Mouse (Mus musculus) heart, postnatal 36 days (tissue): ENCODE data around the gene H2-DMb2. TPM values are rescaled to one million over a fixed set of nuclear protein-coding genes. Genes with fewer than 3 reads are reported as not detected.

Experiments used
- DNase-seq, 2 experiments: peaks; one replicate each; pipeline ENCODE4 v3.0.0; 2021 to 2022
- intact Hi-C: fragments of 180-260 bp; cut with DNase I; formaldehyde crosslinking; loops from one replicate; pipeline ENCODE4 v1.15.1; 2025
- total RNA-seq, 2 experiments: library from RNA; stranded (reverse); gene quantifications; 2 replicates each; pipeline ENCODE4 v1.2.3; 2021

The H2-DMb2 gene
- total RNA-seq, result 1 to 10 TPM; 1.3 to 1.7 TPM

DNA sequence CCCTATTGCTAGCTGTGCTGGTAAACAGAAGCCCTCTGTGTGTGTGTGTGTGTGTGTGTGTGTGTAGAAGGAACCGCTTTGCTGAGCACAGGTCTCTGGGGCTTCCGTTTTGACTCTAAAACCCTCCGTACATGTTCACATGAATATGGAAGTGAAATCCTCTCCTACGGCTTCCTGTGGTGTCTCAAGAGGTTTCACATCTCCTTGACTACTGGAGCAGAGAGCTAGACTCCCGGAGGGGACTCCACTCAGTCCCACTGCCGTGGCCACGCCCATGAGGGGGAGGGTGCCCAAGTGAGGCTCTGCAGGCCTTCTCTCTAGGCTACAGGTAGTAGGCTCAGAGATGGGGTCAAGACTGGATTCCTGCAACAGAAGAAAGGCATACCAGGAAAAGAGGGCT is at the start of gene H2-DMb2:
TSS of gene H2-DMb2 (plus strand) at position 275 of the 400 bp plus-strand sequence.
- intact Hi-C loops, result no loop called here
- peak; percentile 63 to 64 for DNase-seq

DNA sequence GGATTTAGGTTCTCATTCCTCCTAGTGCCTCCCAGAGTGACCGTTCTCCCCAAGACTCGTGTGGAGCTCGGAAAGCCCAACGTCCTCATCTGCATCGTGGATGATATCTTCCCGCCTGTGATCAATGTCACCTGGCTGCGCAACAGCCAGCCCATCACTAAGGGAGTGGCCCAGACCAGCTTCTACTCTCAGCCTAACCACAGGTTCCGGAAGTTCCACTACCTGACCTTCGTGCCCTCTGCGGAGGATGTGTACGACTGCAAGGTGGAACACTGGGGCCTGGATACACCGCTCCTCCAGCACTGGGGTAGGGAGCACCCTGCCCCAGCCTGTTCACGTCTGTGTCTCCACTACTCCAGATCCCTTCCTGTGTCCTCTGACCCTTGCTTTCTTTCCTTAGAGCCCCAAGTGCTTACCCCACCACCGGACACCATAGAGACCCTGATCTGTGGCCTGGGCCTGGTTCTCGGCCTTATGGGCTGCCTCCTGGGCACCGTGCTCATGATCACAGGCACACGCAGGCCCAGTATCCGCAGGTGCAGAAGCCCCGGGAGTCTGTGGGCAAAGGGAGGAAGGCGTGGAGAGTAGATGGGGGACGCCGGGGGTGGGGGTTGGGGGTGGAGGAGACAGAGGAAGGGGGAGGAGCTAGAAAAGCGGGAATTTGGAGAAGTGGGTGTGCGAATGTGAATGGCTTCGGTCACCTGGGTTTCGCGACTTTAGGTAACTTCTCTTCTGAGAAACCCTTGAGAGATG is 48.6 kb upstream of the H2-DMb2 start:
- DNase-seq, result no peak
- intact Hi-C loops, result no loop called here

DNA sequence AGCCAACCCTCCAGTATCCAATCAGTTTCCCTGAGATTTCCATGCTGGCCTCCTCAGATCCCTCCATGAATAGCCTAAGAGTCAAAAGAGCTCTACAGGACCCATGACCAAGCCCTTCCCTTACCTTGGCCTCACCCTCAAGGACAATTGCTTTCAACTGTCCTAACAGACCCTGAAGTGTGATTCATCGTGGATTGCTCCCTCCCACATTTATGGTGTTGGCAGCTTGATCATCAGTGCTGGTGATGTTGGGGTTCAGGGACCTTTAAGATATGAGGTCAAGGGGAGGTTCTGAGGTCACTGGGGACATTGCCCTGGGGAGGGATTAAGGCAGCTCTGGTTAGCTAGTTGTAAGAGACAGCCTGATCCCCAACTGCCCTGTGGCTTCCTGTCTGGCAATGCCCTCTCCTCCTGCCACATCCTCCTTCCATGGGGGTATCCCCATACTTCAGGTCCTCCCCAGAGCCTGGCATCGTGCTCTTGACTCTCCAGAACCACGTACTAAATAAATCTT is 46.6 kb upstream of the H2-DMb2 start:
- intact Hi-C loops, result no loop called here
- DNase-seq, result no peak

DNA sequence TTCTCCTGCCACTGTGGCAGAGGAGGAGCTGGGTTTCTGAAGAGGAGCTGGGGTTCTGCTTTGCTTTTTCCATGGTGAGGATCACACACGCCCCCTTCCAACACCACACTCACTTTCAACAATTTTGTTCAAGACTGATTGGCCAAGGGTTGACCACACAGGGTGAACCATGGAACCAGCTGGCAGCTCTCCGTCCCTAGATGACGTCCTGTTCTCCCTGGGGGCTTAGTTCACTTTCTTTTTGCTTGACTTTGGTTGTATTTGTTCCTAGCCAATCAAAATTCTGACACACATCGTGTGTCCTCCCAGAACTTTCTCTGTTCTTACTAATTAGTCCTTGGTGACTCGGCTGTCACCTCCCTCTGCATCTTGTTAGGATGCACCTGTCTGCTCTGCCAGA is 45.8 kb upstream of the H2-DMb2 start:
- DNase-seq, result no peak
- intact Hi-C loops, result no loop called here

DNA sequence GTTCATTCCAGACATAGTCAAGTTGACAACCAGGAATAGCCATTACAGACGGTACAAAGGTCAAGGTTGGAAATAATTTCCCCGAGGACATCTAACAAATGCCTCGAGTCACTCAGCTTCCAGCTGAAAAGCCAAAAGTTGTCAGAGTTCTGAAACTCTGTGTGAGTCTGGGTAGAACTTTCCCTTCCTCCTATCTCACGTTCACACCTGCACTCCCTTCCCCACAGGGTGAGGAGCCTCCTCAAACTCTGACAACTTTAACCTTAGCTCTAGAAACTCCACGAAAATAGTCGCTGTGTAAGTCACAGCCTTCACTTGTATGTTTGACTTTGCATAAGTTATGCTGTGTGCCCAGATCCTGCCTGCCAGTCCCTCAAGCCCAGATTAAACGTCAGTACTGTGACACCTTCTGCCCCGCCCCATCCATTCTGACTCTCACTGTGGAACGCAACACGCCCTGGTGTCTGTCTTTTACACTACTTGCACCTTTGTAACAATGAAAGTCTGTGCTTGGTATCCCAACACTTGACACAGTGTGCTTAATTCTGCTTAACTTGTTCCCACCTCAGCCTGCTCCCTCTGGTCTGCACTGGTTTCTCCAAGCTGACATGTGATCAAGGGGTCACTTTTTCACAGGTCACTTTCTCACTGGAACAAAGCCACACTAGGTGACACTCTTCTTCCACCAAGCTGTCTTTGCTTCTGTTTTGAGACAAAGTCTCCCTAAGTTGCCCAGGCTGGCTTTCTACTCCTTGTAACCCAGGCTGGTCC is 44.2 kb upstream of the H2-DMb2 start:
- intact Hi-C loops, result no loop called here
- DNase-seq, result no peak

DNA sequence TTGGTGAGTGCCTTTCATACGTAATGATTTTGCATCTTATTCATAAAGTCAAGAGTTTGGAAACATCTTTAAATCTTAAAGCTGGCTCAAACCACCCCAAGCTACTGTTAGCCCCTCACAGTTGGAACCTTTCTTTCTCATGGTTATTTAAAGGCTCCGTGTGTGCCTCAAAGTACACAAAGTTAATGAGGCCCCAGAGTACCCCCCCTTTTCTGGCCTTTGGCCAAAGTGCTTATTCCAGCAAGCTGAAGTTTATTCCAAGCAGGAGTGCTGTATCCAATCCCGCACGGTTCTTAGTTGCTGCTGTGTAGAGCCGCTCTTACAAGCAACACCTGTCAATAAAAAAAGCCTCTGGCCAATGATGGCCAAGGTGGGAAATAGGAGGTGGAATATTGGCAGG is 43.6 kb upstream of the H2-DMb2 start:
- intact Hi-C loops, result no loop called here
- no peak for DNase-seq

DNA sequence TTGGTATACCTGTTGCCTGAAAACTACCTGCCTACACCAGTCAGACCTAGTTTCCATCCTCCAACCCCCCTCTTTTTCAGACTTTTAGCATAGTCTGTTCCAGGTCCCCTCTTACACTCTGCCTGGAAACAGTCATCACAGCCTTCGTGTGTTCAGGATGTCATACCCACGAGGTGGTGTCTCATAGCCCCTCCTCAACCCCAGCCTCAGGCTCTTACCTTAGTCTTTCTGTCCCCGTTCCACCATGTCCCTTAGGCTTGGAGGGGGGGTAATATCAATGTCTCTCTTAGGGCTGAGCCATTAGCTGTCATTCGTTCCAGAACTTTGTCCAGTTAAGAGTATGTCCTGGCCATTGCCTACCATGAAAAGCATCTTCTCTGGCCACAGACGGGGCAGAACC is 41.9 kb upstream of the H2-DMb2 start:
- intact Hi-C loops, result loop anchor here (1.0 to 5.0 kb wide), 3 partner anchors 34 to 136 kb away; partner anchors contain the start of gene H2-Ob
- DNase-seq, result no peak

DNA sequence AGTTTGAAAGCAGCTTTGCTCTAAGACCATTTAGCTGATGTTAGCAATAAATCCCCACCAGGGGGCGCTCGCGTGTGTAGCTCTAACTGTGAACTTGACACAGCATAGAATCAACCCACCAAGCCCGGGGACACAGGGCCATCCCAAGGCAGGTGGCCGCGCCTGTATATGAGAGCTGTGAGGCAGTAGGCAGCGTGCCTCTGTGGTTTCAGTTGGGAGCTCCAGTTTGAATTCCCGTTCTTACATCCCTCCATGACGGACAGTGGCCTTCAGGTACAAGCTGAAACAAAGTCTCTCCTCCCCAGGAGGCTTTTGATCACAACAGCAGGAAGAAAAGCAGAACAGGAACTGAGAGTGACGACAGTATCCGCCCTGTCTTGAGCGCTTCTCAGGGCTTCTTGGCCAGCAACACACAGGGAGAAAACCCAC is 41.5 kb upstream of the H2-DMb2 start:
- peak; percentile 92 to 97 for DNase-seq
- intact Hi-C loops, result loop anchor here (1.0 to 5.0 kb wide), 3 partner anchors 34 to 136 kb away; partner anchors contain the start of gene H2-Ob

DNA sequence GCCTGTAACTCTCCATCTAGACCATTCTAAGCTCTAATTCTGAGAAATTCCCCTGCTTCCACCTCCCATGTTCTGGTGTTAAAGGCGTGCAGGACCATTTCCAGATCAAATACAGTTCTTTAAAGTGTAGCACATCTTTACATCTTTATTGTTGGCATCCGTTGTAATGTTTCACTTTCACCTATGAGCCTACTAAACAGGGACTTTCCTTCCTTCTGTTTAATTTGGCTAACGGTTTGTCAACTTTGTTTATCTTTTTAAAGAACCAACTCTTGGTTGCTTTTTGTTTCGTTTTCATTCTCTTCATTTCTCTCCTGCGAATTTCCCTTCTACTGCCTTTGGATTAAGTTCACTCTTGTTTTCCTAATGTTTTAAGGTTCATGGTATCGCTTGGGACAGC is 40.3 kb upstream of the H2-DMb2 start:
- no peak for DNase-seq

DNA sequence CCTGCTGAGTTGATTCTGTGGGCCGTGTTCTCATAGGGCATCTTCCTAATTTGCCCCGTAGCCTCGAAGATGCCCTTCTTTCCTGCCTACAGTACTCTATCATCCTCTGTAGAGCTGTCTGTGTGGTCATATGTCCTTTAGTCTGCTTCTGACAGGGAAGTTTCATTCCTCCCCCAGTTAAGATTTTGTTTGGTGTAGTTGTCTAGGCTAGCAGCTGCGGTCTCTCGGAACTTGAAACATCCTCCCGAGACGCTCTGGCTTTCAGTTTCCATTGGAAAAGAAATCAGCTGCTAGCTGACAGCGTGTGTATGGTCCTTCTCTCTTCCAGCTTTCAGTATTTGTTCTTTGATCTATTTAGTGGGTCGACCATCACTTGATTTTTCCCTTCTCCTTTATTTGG is 38.3 kb upstream of the H2-DMb2 start:
- intact Hi-C loops, result loop anchor here (5.0 kb wide), 2 partner anchors 42 to 132 kb away; partner anchors contain the start of gene H2-Ob
- no peak for DNase-seq

More for the DNA sequence above, 40.3 kb upstream of the H2-DMb2 start:
- intact Hi-C loops, result loop anchor here (5.0 kb wide), 1 partner anchor 134 kb away; the partner anchor contains the start of gene H2-Ob

DNA sequence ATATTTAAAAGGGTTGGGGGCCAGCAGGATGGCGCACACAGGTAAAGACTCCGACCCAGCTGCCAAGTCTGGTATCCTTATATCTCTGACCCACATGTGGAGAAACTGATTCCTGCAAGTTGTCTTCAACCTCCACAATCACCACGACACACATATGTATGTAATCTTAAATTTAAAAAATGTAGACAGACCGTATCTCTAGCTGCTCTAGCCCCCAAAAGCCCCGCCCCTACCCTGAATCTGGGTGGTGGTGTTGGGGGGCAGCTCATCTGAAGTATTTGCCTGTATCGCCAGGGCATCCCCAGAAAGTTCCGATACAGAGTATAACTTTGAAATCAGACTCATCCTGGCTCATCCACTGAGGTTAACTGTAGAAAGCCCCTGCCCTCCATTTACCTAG is 36.6 kb upstream of the H2-DMb2 start:
- intact Hi-C loops, result loop anchor here (5.0 kb wide), 1 partner anchor 41 kb away; no protein-coding TSS in a partner anchor

DNA sequence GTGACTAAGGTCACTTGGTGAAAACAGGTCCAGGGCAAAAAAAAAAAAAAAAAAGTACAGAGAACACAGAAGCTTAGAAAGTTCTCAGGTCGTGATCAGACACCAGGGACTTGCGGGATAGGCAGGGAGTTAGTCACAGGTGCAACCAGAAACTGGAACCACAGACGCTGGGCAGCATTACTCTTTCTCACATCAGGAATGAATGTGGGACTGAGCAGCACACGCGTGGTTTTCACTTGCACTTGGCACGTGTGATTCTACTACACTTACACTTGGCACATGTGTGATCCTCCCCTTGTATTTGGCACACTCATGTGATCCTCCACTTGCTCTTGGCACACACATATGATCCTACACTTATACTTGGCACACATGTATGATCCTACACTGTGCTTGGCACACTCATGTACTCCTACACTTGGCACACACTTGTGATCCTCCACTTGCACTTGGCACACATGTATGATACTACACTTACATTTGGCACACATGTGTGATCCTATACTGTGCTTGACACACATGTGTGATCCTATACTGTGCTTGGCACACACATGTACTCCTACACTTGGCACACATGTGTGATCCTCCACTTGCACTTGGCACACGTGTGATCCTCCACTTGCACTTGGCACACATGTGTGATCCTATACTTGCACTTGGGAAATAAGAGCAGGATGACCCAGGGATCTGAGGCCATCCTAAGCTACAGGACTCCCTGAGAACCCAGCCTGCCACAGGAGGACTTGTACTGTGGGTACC is 35.8 kb upstream of the H2-DMb2 start:
- DNase-seq, result no peak
- intact Hi-C loops, result loop anchor here (5.0 kb wide), 1 partner anchor 40 kb away; no protein-coding TSS in a partner anchor

More for the DNA sequence above, 36.6 kb upstream of the H2-DMb2 start:
- DNase-seq, result no peak

DNA sequence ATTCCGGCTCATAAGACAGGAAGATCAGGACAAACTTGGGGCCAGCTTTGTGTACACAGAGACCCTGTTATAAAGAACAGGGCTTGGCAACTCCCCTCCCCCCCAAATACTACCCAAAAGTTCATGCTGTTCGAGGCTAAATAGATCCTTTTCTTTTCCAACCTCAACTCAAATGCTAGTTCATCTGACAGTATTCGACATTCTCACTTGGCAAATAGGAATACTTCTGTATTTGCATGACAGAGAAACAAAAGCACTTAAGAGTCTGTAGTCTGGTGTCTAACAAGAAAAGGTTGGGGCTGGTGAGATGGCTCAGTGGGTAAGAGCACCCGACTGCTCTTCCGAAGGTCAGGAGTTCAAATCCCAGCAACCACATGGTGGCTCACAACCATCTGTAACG is 34.6 kb upstream of the H2-DMb2 start:
- DNase-seq, result no peak
- intact Hi-C loops, result loop anchor here (5.0 kb wide), 1 partner anchor 39 kb away; no protein-coding TSS in a partner anchor

DNA sequence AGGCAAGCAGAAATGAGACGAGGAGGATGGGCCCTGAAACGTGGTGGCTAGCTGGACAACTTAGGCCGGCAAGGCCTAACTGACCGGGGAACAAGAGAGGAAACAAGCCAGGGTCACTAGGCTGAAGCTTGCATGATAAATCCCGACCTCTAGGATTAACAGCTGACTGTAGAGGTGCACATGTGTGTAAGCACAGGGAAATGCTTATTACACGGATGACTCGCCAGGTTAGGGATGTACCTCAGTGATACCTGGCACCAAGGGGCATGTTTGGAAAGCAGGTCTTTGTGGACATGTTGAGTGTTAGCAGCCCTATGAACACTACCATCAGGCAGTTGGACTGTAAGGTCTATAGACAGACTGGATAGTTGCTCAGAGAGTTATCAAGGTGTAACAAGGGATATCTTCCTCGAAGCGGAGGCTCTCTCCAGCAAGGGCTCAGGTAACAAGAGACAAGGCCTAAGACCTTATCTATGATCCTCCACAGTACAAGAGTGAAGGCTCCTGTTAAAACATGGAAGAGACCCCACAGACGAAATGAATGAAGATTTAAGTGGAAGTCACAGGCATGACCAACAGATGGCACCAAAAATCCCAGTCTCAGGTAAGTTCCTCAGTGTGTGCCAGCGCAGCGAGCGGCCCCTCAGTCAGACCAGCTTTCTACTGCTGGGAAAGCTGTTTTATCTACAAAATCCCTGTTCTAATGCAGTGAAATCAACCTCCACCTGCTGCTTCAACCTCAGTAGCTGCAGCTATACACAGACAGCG is 33.9 kb upstream of the H2-DMb2 start:
- DNase-seq, result no peak
- intact Hi-C loops, result loop anchor here (5.0 kb wide), 1 partner anchor 38 kb away; no protein-coding TSS in a partner anchor

DNA sequence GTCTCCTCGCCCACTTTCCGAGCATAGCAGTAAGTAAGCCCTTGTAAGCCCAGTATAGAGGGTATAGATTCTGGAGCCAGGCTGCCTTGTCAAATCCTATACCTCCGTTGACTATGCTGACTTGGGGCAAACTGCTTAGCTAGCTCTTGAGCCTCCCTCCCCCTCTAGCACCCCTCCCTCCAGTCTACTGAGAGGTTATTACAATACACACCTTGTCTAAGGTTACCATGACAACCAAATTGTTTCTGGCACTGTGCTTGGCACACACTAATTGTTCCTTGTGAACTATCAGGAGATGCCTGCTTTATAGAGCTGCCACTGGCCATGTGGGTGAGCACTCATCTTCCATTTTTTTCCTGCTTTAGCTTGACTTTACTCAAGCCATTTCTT is 33.3 kb upstream of the H2-DMb2 start:
- intact Hi-C loops, result loop anchor here (5.0 kb wide), 1 partner anchor 38 kb away; no protein-coding TSS in a partner anchor
- no peak for DNase-seq

DNA sequence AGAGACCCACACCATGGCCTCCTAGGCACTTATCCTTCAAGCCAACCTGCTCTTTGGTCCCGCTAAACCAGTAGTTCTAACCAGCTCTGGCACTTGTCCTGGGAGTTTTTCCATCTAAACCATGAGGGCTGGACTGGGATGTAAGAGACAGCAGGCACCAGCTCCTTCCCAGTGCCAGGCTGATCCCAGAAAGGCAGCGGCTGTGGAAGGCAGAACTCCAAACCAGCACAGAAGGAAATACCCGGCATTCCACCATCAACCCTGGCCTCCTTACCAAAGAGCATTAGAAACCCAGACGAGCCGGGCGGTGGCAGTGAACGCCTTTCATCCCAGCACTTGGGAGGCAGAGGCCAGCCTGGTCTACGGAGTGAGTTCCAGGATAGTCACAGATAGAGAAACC is 32.8 kb upstream of the H2-DMb2 start:
- intact Hi-C loops, result no loop called here
- DNase-seq, result no peak

DNA sequence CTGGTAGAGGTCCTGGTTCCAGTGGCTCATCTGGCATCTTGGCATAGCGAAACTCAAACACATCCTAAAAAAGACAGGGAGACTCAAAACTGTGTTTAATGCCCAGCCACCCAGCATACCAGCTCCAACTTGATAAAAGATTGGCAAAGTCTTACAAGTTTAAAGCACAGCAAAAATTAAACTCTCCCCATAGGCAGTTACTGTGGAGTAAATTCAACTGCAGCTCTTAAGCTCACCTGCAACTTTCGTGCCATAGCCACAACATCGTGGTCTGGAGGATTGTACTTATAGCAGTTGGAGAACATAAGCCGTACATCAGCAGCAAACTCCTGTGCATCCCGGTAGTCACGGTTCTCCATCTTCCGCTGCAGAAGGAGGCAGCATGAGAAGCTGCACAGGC is 29.0 kb upstream of the H2-DMb2 start:
- no peak for DNase-seq

DNA sequence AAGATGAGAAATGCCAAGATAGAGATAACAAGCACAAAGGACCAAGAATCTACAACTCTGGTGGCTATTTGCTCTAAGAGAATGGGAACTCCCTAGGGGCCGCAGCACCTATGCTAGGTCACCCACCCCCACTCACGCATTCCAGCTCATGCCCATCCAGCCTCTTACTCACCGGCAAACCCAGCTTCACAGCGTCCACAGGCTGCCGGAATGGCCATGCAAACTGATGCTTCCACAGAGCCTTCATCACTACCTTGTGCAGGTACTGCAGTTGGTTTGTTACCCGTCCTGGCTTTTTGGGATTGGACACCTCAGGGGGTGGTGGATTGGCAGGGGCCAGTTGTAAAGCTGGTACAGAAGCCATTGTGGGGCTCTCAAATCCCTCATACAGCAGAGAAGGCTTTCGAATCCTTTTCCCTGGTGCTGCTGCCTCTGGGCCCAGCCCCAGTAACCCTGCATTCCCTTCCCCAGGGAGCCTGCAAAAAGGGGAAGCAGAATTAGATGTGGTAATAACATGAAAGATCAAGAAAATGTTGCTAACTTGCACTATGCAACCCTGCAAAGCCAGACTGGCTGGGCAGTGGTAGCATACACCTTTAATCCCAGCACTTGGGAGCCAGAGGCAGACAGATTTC is 26.3 kb upstream of the H2-DMb2 start:
- intact Hi-C loops, result loop anchor here (5.0 kb wide), 1 partner anchor 85 kb away; the partner anchor contains the start of genes Rxrb and Slc39a7
- DNase-seq, result peak in 1 of 2 experiments; percentile 46

More for the DNA sequence above, 29.0 kb upstream of the H2-DMb2 start:
- intact Hi-C loops, result no loop called here
